Mouse (Mus musculus): ENCODE measurements around the gene Elavl1.
A peak's percentile ranks its signal among the peaks of the same experiment; 100 is the strongest.
"Not testable (repeated sequence)": the region's sequence is repeated elsewhere in the genome, so short reads cannot be mapped to it uniquely, and the experiment has no call there.

Elavl1 gene

DNA sequence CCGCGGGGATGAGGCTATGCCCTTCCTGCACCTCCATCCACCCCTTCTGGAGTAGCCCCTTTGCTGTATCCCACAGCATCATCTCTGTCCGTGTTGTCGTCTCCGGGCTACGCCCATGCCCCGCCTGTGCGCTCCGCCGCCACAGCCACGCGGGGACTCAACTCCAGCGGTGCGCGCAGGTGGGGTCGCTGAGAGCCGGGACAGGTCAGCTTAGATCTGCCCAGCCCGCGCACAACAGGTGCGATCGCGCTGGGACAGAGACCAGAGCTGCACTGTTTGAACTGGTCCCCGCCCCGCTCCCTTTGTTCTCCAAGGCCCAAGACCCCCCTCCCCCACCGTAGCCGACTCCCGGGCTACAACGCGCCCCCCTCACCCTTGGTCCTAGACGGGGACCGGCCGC is 66.5 kb downstream of the Elavl1 start:
- peak in 1 of 2 experiments; percentile 28 for DNase-seq (ENCODE audit: low spot score in 2 of 2)

DNA sequence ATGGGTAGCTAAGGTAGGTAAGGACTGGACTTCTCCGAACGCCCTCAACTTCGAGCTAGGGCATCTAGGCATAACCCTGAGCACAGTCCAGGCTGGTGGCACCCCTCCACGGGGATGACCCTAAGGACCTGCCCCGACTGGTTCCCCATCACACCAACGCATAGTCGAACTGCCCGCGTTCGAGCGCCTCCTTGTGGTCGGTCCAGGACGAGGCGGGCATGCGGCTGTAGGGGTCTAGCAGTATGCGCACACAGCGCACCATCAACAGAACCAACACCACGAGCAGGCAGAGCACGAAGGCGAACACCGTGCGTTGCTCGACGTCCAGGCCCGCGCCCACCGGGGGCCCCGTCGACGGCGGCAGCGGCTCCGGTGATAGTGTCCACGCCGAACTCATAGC is 67.0 kb downstream of the Elavl1 start:
- DNase-seq (ENCODE audit: low spot score in 2 of 2), result peak; percentile 65 to 81

- no peak for DNase-seq (ENCODE audit: low spot score in 2 of 2)
These were observed 67.9 kb downstream of the Elavl1 start for GRCm38 (mm10) chr8:4257350-4257749.

DNA sequence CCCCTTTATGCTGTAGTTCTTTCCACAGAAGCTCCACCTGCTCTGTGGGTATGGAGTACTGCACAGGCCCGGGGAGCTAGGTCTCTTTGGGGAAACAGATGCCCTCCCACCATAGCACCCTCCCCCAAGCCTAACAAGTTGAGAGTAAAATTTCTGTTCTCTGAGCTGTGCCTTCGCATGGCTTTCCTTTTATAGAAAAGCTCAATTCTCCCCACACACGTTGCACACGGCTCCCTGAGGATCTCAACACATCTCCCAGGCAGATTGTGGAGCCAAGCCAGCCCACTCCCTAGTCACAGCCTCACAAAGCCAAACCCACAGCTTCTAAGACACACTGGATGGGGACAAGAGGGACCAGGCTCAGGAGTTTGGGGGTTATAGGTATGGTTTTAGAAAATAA is 68.3 kb downstream of the Elavl1 start:
- DNase-seq (ENCODE audit: low spot score in 2 of 2), result no peak

DNA sequence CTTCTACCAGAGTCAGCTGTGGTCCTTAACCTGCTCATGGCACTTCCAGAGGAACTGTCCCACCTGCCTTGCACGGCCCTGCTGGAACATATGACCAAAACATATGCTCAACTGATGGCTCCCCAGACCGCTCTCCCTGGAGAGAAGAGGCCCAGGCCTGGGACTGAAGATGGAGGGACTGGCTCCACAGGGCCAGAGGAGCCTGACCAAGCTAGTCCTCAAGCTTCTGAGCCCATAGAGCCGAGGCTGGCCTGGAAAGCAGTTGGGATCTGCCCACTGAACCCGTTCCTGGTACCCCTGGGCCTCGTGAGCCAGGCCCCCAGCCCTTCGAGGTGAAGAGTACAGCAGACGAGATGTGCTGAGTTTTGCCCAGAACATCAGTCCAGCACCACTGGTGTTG is 69.7 kb downstream of the Elavl1 start:
- DNase-seq (ENCODE audit: low spot score in 2 of 2), result not testable (repeated sequence)

DNA sequence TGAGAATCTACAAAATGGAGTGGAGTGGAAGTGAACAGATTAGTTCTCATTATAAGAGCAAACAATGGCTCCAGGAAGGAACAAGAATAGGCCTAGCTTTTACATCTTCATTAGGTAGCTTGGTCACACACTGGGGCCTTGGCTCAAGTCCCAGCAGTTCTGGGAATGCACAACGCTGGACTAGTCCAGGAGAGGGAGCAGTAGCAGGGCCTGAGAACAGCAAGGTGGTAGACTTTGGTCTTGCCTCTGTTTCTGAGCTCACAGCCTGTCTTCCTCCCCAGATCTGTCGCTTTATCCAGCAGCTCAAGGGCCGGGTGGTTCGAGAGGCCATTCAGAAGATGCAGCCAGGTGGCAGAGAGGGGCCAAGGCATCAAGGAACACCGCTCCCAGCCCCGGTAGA is 71.2 kb downstream of the Elavl1 start:
- DNase-seq (ENCODE audit: low spot score in 2 of 2), result no peak

GRCm38 (mm10) chr8:4252934-4253841 is 72.0 kb downstream of the Elavl1 start, which contains the start of gene Snapc2:
Gene Snapc2, plus strand, starts transcription at chr8:4253080.
- peak; percentile 91 to 94 for DNase-seq (ENCODE audit: low spot score in 2 of 2)

DNA sequence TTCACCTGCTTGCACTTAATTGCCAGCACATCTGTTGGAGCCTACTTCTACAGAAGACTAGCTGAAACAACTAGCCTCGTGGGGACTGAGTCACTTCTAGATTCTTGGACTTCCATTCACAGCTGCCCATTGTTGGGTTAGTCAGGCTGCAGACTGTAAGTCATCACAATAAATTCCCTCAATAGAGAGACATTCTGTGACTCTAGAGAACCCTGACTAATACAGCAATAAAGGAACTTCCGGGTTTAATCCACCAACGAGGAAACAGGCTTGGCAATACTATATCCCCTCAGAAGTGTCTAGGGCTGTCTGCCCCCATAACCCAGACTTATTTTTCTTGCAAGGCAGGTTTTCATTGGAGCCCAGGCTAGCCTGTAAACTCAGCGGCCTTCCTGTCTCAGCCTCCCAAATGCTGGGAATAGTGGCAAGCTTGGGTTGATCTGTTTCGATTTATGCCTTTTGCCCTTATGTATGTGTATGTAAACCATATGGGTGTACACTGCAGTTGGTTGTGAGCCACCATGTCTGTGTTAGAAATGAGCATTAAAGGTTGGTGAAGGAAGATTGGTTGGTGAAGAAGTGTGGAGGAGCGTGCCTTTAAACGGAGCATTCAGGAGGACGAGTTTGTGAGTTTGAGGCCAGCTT is 73.0 kb downstream of the Elavl1 start:
- DNase-seq (ENCODE audit: low spot score in 2 of 2), result no peak

GRCm38 (mm10) chr8:4250306-4250970 is 74.8 kb downstream of the Elavl1 start:
- peak; percentile 60 to 81 for DNase-seq (ENCODE audit: low spot score in 2 of 2)

- DNase-seq (ENCODE audit: low spot score in 2 of 2), result no peak
These were observed 76.0 kb downstream of the Elavl1 start for GRCm38 (mm10) chr8:4249213-4249612.

DNA sequence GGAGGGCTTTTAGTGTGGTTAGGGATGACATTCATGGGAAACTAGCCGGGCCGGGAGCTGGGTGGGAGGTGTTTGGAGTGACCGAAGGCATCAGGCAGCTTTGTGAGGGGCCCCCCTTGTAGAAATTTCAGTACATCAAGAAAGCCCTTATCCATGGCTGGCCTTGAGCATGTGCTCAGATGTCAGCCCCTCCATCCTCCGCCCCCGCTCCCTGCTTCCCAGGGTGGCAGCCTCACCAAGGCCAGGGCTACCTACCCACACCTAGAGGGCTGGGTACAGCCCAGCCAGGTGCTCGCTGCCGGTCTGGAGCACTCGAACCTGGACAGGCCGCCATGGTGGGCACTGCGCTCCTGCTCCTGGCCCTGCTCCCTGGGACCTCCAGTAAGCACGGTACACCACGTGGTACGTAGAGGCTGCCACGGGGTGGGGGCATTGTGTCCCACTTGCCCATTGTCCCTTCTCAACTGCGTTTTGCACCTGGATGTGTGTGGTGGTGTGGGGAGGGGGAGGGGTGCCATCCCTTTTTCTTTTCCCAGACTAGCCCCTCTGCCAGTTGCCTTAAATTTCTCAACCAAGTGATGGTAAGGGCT is 77.2 kb downstream of the Elavl1 start, which contains the start of gene Tgfbr3l:
TSS of gene Tgfbr3l (plus strand) at position 264 of the 590 bp plus-strand sequence.
- DNase-seq (ENCODE audit: low spot score in 2 of 2), result no peak

DNA sequence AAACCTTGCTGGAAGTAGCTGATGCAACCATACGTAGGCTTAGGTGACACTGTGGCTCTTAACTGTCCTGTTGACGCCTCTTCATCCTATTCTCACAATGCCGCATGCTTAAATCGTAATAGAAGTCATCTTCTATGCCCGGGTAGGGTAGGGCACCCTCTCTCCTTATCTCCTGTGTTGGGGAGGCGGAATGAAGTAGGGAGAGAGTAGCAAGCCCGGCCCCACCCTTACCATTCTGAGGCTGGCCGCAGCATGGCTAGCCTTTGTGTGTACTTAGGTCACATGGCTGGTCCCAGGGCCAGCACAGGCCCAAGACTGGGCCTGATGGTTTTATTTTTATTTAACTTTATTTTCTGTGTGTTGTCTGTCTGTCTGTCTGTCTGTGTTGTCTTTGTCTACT is 78.0 kb downstream of the Elavl1 start:
- DNase-seq (ENCODE audit: low spot score in 2 of 2), result no peak

DNA sequence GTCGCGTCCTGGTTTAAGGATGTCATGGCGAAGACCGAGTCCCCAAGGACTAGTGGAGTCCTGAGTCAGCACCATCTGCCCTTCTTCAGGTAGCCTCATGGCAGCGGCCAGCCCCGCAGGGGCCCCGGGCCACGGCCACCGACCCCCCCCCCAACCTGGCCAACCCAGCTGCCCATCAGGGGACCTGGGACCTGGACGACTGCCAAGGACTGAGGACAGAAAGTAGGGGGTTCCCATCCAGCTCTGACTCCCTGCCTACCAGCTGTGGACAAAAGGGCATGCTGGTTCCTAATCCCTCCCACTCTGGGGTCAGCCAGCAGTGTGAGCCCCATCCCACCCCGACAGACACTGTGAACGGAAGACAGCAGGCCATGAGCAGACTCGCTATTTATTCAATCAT is 79.5 kb downstream of the Elavl1 start:
- no peak for DNase-seq (ENCODE audit: low spot score in 2 of 2)

GRCm38 (mm10) chr8:4245061-4245460 is 80.2 kb downstream of the Elavl1 start:
- DNase-seq (ENCODE audit: low spot score in 2 of 2), result no peak

DNA sequence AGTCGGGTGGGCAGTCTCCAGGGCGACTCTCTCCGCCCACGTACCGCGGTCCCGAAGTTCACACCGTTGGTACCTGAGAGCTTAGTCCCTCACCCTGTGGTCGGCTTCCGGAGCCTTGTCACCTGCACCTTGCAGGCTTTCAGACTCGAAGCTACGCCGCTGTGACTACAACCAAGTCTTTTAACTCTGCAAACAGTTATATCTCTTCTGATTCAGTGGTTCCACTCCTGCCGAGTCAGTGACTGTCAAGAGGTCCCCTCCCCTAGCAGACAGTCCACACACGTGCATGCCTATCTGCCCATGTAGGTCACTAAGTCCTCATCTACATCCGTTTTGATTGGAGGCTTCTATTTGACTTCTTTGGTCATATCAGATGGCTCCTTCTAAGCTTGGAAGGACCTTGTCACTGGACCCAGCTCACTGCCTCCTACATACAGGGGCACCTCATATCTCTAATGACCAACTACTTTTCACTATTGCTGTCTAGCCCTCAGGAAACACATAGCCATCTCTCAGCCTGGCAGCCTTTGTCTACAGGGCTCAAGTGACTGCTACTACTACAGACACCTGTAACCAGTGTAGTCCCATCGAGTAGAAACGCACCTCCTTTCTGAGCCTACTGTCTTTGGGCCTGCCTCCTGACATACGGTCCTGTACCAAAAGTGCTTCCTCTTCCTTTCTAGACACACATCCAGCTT is 85.9 kb downstream of the Elavl1 start:
- DNase-seq (ENCODE audit: low spot score in 2 of 2), result no peak

GRCm38 (mm10) chr8:4238434-4239192 is 86.6 kb downstream of the Elavl1 start, which contains the start of the genes Map2k7 and Gm49320:
Gene Map2k7, plus strand, starts transcription at chr8:4238740.
Gene Gm49320, plus strand, starts transcription at chr8:4238865.
- DNase-seq (ENCODE audit: low spot score in 2 of 2), result peak; percentile 97 to 99

DNA sequence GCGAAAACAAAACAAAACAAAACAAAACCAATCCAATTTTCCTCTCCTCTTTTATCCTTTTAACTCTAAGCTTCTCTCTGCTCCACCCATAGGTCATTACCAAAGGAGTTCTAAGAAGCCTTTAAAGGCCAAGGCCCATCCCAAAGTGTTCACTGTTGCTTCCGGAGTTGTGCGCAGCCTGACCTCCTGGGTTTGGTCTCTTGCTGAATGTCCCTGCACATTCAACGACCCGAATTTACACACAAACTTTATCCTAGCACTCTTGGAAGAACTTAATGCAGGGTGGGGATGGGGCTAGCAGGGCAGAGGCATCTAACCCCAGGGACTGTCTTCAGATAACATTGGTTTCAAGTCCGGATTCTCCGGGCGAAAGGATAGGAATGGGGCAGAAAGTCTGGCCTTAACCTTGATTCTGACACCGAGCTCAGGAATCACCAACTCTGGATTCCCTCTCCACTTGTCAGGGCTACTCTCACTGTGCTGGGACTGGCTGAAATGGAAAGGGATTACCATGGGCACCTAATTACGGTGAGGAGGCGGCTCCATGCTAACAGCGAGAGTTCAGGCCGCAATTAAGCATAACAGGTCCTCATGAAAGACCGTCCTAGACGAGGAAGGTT is 87.3 kb downstream of the Elavl1 start:
- no peak for DNase-seq (ENCODE audit: low spot score in 2 of 2)

Data from spleen, postnatal 14 days (tissue).